Mouse (Mus musculus) testis, adult 2 months (tissue): Measurements from ENCODE around the gene Hivep1.

Experiments
- CTCF ChIP-seq: fragments of 200-500 bp; IDR thresholded peaks from 2 replicates; pipeline ENCODE4 v1.5.1; 2012; ENCODE audit warnings: low read depth, mild to moderate bottlenecking, inconsistent platforms, low read length, moderate library complexity; ENCODE audit not compliant: control insufficient read depth, insufficient read depth, insufficient replicate concordance
- POLR2A ChIP-seq: fragments of 200-500 bp; IDR thresholded peaks from 2 replicates; pipeline ENCODE4 v1.6.1; 2012; ENCODE audit warnings: low read depth, mild to moderate bottlenecking, inconsistent platforms, low read length, moderate library complexity; ENCODE audit not compliant: control insufficient read depth

DNA sequence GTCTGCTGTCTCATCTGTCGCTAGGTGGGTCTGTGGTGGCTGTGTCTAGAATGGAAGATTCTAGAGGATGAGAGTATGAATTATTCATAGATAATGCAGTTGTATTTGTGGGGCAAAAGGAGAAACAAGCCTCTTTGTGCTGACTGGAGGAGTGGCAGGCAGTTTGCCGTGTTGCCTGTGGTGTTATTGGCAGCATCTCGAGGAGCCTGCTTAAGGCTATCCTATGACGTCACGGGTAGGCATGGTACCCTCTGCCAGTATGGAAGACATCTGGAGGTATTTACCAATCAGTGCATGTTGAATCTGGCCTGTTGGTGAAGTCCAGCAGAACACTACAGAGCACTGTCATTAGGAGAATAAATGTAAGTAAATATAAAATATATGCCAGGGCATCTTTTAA lies 35.6 kb upstream of the Hivep1 start:
- TF ChIP-seq POLR2A (no peak), CTCF (no peak)
